Mouse (Mus musculus): ENCODE measurements around the gene Sdhd. TPM values are rescaled to one million over a fixed set of nuclear protein-coding genes. Genes with fewer than 3 reads are reported as not detected.

Gene Sdhd
- polyA plus RNA-seq, 1 experiment from 2014 or later = 215 TPM

DNA sequence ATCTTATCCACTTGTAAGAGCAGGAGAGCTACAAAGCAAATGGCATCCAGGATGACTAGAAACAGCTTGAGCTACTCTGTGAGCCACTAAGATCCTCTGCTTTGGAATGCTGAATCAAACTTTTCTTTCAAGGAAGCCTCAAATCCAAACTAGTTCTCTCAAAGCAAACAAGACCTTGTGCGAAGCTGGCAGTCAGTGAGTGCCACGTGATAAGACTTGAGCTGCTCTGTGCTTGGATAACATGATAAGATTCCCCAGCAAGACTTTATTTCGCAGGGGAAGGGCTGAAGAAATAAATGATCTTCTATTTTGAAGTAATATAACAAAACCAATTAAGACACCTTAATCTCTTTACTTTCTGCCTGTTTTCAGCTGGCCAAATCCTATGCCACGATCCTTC lies 37.7 kb downstream of the Sdhd start:
- Histone ChIP-seq H3K27me3 (replicated peaks; ENCODE audit: control insufficient read depth, insufficient read depth, low read length) (no peaks in the 10 kb centered on the region), H3K9me3 (ENCODE audit: control insufficient read depth, low read length) (no peaks in the 10 kb centered on the region), H3K36me3 (ENCODE audit: control insufficient read depth, insufficient read depth) (no peaks in the 10 kb centered on the region), H3K4me2 (ENCODE audit: low read length) (no peak overlapping the region), H3K27ac (ENCODE audit: low read length) (no peak overlapping the region), H3K4me3 (replicated peaks; ENCODE audit: low read length) (no peak overlapping the region), H3K4me1 (replicated peaks; ENCODE audit: control insufficient read depth, insufficient read depth, low read length) (no peaks in the 10 kb centered on the region), H3K9ac (replicated peaks; ENCODE audit: low read depth, low read length) (no peak overlapping the region)
- WGBS = 90% methylated on average over 4 of the region's 4 CpGs
- no peak for ATAC-seq

DNA sequence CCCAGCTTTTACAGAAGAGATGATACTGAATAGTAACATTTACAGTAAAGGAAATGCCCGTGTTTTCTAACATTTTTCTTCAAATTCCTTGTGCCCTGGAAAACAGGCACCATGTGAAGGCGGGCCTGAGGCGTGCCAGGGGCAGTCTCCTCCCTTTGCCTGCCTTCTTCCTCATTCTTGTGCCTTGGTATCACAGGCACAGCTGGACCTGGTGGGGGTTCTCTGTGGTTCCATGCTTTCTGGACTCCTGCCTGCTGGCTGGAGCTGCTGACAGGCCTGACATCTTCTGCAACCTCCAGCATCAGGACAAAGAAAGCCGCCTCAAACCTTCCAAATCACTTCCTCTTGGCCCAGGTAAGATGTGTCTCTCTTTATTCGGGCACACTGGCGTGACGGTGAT lies 38.4 kb downstream of the Sdhd start:
- Histone ChIP-seq H3K4me1 (replicated peaks; ENCODE audit: control insufficient read depth, insufficient read depth, low read length) (no peaks in the 10 kb centered on the region), H3K4me2 (ENCODE audit: low read length) (no peak overlapping the region), H3K27ac (ENCODE audit: low read length) (no peak overlapping the region), H3K9ac (replicated peaks; ENCODE audit: low read depth, low read length) (no peak overlapping the region), H3K27me3 (replicated peaks; ENCODE audit: control insufficient read depth, insufficient read depth, low read length) (no peaks in the 10 kb centered on the region), H3K36me3 (ENCODE audit: control insufficient read depth, insufficient read depth) (no peaks in the 10 kb centered on the region), H3K4me3 (replicated peaks; ENCODE audit: low read length) (no peak overlapping the region), H3K9me3 (ENCODE audit: control insufficient read depth, low read length) (no peaks in the 10 kb centered on the region)
- ATAC-seq = no peak
- WGBS = 85% methylated on average over 7 of the region's 7 CpGs

DNA sequence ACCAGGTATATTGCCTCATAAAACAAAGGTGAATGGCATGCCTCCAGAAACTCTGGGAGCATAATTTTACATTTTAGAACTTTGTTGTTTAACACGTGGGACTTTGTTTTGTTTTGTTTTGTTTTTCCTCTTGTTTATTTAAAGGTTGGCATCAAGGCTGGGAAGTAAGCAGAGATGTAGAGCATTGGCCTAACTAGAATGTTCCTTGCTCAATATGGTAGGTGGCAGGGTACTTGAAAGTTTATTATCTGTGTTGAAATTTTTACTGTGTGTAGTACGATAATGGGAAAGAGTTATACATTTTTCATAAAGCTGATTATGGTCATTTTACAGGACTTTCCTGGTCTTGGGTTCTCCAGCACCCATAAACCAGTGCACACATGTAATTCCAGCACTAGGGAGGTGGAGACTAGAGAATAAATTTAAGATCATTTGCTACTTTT lies 41.7 kb downstream of the Sdhd start:
- 88% methylated on average over 2 of the region's 2 CpGs for WGBS
- no peaks in the 10 kb centered on the region for H3K36me3 ChIP-seq (ENCODE audit: control insufficient read depth, insufficient read depth)

DNA sequence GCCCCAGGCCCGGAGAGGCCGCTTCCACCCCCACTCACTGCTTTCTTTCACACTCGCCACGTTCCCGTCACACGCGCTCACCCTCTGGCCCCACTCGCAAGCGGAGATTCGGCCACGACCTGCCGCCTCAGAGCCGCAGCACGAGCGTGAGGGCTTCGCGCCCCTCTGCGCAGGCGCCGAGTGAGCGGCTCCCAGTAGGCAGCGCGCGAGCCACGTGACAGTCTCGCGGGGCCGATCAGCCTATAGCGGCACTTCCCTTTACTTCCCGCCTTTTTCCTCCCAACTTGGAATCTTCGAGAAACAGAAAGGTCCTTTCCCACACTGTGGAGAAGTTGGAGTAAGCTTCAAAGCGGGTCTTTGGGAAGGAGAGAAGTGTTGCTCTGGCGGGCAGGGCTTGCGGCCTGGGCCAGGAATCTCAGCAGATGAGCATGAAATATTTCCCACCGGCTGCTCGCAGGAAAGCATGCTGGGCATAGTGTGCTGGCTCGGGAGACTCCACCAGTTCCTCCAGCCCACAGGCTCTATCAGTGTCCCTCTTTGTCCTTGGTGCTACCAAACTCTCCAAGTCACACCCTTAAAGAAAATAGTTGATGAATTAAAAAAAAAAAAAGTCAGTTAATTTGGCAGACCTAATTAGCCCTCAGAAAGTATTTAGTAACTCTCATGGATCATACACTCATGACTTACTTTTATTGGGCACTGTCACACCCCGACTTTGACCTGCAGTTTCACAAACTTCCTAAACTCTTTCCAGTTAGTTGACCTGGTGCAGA lies 42.3 kb downstream of the Sdhd start, which contains the start of gene Tex12:
TSS of gene Tex12 (minus strand) at position 181 of the 773 bp plus-strand sequence.
- Histone ChIP-seq H3K4me1 (replicated peaks; ENCODE audit: control insufficient read depth, insufficient read depth, low read length) (no peaks in the 10 kb centered on the region), H3K4me3 (replicated peaks; ENCODE audit: low read length) (no peak within 1 kb of the TSS), H3K4me2 (ENCODE audit: low read length) (no peak within 1 kb of the TSS), H3K9me3 (ENCODE audit: control insufficient read depth, low read length) (no peaks in the 10 kb centered on the region), H3K27me3 (replicated peaks; ENCODE audit: control insufficient read depth, insufficient read depth, low read length) (no peaks in the 10 kb centered on the region), H3K9ac (replicated peaks; ENCODE audit: low read depth, low read length) (no peak within 1 kb of the TSS), H3K27ac (ENCODE audit: low read length) (no peak within 1 kb of the TSS), H3K36me3 (ENCODE audit: control insufficient read depth, insufficient read depth) (no peaks in the 10 kb centered on the region)
- no peak for ATAC-seq
- 91% methylated on average over 38 of the region's 38 CpGs for WGBS

More for the DNA sequence above, 41.7 kb downstream of the Sdhd start:
- Histone ChIP-seq H3K4me3 (replicated peaks; ENCODE audit: low read length) (no peak overlapping the region), H3K4me2 (ENCODE audit: low read length) (no peak overlapping the region), H3K9ac (replicated peaks; ENCODE audit: low read depth, low read length) (no peak overlapping the region), H3K27me3 (replicated peaks; ENCODE audit: control insufficient read depth, insufficient read depth, low read length) (no peaks in the 10 kb centered on the region), H3K27ac (ENCODE audit: low read length) (no peak overlapping the region), H3K4me1 (replicated peaks; ENCODE audit: control insufficient read depth, insufficient read depth, low read length) (no peaks in the 10 kb centered on the region), H3K9me3 (ENCODE audit: control insufficient read depth, low read length) (no peaks in the 10 kb centered on the region)
- ATAC-seq = no peak

DNA sequence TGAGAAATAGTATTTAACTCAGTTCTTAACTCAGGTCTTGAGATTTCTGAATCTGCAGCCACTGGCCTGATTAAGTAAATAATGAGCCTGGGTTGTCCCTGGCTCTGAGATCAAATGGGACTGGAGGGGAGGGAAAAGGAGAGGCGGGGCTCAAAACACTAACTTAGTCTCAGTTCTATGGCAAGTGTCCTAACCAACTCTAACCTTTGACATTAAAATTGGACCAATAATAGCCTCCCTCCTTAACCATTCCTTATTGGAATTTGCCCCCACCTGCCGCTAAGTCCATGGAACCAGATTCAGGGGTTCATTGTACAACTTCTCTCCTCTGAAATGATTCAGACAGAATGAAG lies 48.5 kb downstream of the Sdhd start, which contains the start of gene Bco2:
TSS of gene Bco2 (minus strand) at position 88 of the 353 bp plus-strand sequence.
- Histone ChIP-seq H3K4me1 (replicated peaks; ENCODE audit: control insufficient read depth, insufficient read depth, low read length) (peaks cover 13% of the 10 kb centered on the region), H3K36me3 (ENCODE audit: control insufficient read depth, insufficient read depth) (no peaks in the 10 kb centered on the region), H3K27me3 (replicated peaks; ENCODE audit: control insufficient read depth, insufficient read depth, low read length) (no peaks in the 10 kb centered on the region), H3K4me2 (ENCODE audit: low read length) (peak within 1 kb of the TSS; percentile 53), H3K27ac (ENCODE audit: low read length) (peak within 1 kb of the TSS; percentile 79), H3K9ac (replicated peaks; ENCODE audit: low read depth, low read length) (peak within 1 kb of the TSS; percentile 59), H3K4me3 (replicated peaks; ENCODE audit: low read length) (peak within 1 kb of the TSS; percentile 37), H3K9me3 (ENCODE audit: control insufficient read depth, low read length) (no peaks in the 10 kb centered on the region)
- peak; percentile 57 for ATAC-seq
- WGBS = 3% methylated on average over 2 of the region's 2 CpGs

DNA sequence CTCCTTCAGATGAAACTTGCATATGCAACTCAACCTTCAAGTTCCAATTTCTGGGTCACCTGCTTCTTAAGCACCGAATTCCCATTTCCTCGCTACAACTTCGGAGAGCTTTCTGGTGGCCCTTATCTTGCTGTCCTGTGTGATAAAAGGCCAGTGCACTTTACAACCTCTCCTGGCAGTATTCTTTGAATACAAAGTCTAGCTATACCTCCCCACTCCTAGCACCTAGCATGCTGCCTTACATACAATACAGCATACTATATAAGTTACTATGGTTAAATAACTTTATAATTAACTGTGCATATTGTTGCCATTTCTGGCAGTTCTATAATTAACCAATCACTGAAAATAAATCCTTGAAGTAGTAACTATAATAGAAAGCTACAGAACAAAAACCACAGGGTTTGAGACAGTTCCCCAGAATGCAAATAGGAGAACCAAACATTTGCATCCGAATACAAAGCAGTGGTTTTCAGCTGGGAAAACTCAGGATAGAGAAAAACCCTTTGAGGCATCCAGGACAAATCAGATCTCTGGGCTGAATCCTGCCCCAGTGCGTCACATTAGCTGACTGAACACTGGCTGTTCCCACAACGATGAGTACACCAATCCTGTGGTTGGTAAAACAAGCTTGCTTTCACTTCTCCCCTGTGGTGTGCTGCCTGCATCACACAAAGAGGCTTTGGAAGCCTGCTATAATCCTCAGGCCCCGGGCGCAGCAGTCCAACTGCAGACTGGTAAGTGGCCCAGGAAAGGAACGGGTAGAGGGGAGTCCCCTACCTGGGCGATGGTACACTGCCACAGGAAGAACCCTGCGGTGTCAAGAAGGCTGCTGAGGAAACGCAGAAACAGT lies 49.1 kb downstream of the Sdhd start, which contains the start of gene Il18:
TSS of gene Il18 (plus strand) at position 587 of the 853 bp plus-strand sequence.
- ATAC-seq = peak; percentile 99
- no peaks in the 10 kb centered on the region for H3K9me3 ChIP-seq (ENCODE audit: control insufficient read depth, low read length)
- H3K4me3 ChIP-seq (replicated peaks; ENCODE audit: low read length) = peak within 1 kb of the TSS; percentile 37
- 14% methylated on average over 12 of the region's 12 CpGs for WGBS
- H3K4me1 ChIP-seq (replicated peaks; ENCODE audit: control insufficient read depth, insufficient read depth, low read length) = peaks cover 13% of the 10 kb centered on the region
- H3K27ac ChIP-seq (ENCODE audit: low read length) = peak within 1 kb of the TSS; percentile 79
- H3K4me2 ChIP-seq (ENCODE audit: low read length) = peak within 1 kb of the TSS; percentile 53
- no peaks in the 10 kb centered on the region for H3K27me3 ChIP-seq (replicated peaks; ENCODE audit: control insufficient read depth, insufficient read depth, low read length)
- no peaks in the 10 kb centered on the region for H3K36me3 ChIP-seq (ENCODE audit: control insufficient read depth, insufficient read depth)
- peak within 1 kb of the TSS; percentile 59 for H3K9ac ChIP-seq (replicated peaks; ENCODE audit: low read depth, low read length)

DNA sequence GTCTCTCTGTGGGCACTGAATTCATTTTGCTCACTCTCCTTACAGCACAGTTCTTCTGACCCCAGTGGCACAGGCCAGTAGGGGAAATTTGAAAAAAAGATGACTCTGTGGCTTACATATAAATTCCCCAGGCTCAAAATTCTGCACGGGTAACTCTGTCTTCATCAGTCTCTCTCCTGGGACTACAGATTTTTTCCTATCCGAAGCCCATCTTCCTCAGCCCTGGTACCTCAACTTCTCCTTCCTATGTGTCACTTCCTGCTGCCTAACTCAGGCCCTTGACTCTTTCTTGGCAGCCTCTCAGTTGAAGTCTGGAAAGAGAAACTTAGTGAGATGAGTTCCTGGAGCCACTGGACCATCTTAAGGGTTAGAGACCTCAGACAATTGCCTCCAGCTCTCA lies 50.1 kb downstream of the Sdhd start:
- H3K9ac ChIP-seq (replicated peaks; ENCODE audit: low read depth, low read length) = no peak overlapping the region
- H3K4me1 ChIP-seq (replicated peaks; ENCODE audit: control insufficient read depth, insufficient read depth, low read length) = peaks cover 13% of the 10 kb centered on the region
- no peaks in the 10 kb centered on the region for H3K9me3 ChIP-seq (ENCODE audit: control insufficient read depth, low read length)
- no peak overlapping the region for H3K4me2 ChIP-seq (ENCODE audit: low read length)
- no peak overlapping the region for H3K4me3 ChIP-seq (replicated peaks; ENCODE audit: low read length)
- 95% methylated on average over 2 of the region's 2 CpGs for WGBS
- no peaks in the 10 kb centered on the region for H3K27me3 ChIP-seq (replicated peaks; ENCODE audit: control insufficient read depth, insufficient read depth, low read length)
- ATAC-seq = no peak
- no peaks in the 10 kb centered on the region for H3K36me3 ChIP-seq (ENCODE audit: control insufficient read depth, insufficient read depth)
- no peak overlapping the region for H3K27ac ChIP-seq (ENCODE audit: low read length)

DNA sequence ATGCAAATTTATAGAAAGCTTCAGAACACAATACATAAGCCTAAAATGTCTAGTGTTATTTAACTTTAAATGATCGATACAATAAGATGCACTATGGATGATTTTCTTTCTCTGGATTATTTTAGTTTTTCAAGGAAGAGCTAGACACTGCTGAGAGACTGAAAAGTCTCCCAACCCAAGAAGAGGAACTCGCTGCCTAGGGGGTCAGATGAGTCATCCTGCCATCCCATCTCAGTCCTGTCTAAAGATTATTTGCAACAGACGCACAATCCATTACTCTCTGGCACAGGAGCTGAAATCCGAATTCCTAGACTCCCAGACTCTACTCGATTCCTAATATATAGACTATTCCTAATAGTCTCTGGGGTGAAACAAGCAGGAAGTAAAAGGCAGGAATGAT lies 51.4 kb downstream of the Sdhd start:
- no peak overlapping the region for H3K27ac ChIP-seq (ENCODE audit: low read length)
- H3K27me3 ChIP-seq (replicated peaks; ENCODE audit: control insufficient read depth, insufficient read depth, low read length) = no peaks in the 10 kb centered on the region
- H3K4me2 ChIP-seq (ENCODE audit: low read length) = no peak overlapping the region
- H3K9ac ChIP-seq (replicated peaks; ENCODE audit: low read depth, low read length) = no peak overlapping the region
- 87% methylated on average over 5 of the region's 5 CpGs for WGBS
- H3K4me1 ChIP-seq (replicated peaks; ENCODE audit: control insufficient read depth, insufficient read depth, low read length) = peaks cover 13% of the 10 kb centered on the region
- H3K9me3 ChIP-seq (ENCODE audit: control insufficient read depth, low read length) = no peaks in the 10 kb centered on the region
- no peaks in the 10 kb centered on the region for H3K36me3 ChIP-seq (ENCODE audit: control insufficient read depth, insufficient read depth)
- H3K4me3 ChIP-seq (replicated peaks; ENCODE audit: low read length) = no peak overlapping the region
- no peak for ATAC-seq

DNA sequence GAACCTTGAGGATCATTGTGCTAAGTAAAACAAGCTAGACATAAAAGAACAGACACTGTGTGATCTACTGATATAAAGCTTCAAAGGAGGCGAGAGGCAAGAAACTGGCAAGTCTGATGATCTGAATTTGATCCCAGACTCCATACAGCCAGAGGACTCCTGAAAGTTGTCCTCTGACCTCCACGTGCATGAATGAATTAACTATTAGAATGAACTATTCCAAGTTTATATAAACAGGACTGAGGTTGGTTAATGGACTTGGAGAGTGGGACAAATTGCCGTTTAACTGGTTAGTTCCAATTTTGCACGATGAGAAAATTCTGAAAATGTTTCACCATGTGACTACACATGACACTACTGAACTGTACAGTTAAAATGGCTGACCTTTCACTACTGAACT lies 54.7 kb downstream of the Sdhd start:
- H3K4me2 ChIP-seq (ENCODE audit: low read length) = no peak overlapping the region
- no peak for ATAC-seq
- H3K9ac ChIP-seq (replicated peaks; ENCODE audit: low read depth, low read length) = no peak overlapping the region
- H3K9me3 ChIP-seq (ENCODE audit: control insufficient read depth, low read length) = no peaks in the 10 kb centered on the region
- no peaks in the 10 kb centered on the region for H3K36me3 ChIP-seq (ENCODE audit: control insufficient read depth, insufficient read depth)
- no peak overlapping the region for H3K27ac ChIP-seq (ENCODE audit: low read length)
- H3K4me1 ChIP-seq (replicated peaks; ENCODE audit: control insufficient read depth, insufficient read depth, low read length) = peaks cover under 1% of the 10 kb centered on the region; the same call in 1 of the 2 replicates
- H3K27me3 ChIP-seq (replicated peaks; ENCODE audit: control insufficient read depth, insufficient read depth, low read length) = no peaks in the 10 kb centered on the region
- 85% methylated on average over 4 of the region's 4 CpGs for WGBS
- H3K4me3 ChIP-seq (replicated peaks; ENCODE audit: low read length) = no peak overlapping the region

All from forebrain, embryonic 16.5 days (tissue).